In genomic region chr10:47263039-47263438, GRCm38 (mm10) we compare ENCODE assay signal across 28 mouse cellular contexts.
DNase-seq lines count a peak whose midpoint lies in the region; ATAC-seq and TF ChIP-seq lines count a peak whose summit lies in the region.
"Had no signal": no experiment of that assay in that cellular context is flagged by ENCODE, and none has a peak within 500 bp of the region (broad histone marks: within the 10 kb centered on the region; RNA-seq: fewer than 3 reads in every experiment).

No protein-coding gene starts in this region.

- H3K9me3 ChIP-seq in forebrain, embryonic 12.5 days: no peaks in the 10 kb centered on the region
- H3K9me3 ChIP-seq in forebrain, embryonic 10.5 days: no peaks in the 10 kb centered on the region
- no peaks in the 10 kb centered on the region for H3K9me3 ChIP-seq in forebrain, embryonic 15.5 days
- no peaks in the 10 kb centered on the region for H3K9me3 ChIP-seq in hindbrain, embryonic 16.5 days (ENCODE audit: control insufficient read depth, low read length)
- H3K9me3 ChIP-seq: embryonic facial prominence, embryonic 10.5 days; embryonic facial prominence, embryonic 13.5 days; G1E; heart, embryonic 12.5 days; heart, embryonic 15.5 days had no signal

- DNase-seq in forebrain, embryonic 10.5 days (ENCODE audit: extremely low spot score, low spot score): no peak
- DNase-seq in brain, embryonic 14.5 days (ENCODE audit: low read depth): peak; percentile 84
- no peak for DNase-seq in adrenal gland, adult 8-10 months
- DNase-seq: adrenal gland, postnatal 14 days; B cell, adult 2 months; cerebellum, adult 11 months; cerebellum, adult 2 months; cerebellum, adult 9-11 months; cerebellum, postnatal 25 days; gastrocnemius, postnatal 25 days; heart, adult 18-20 months; heart, postnatal 10 days; heart, postnatal 4 days; kidney, adult 2 months had no signal

- no peak for TF ChIP-seq CTCF in brain, embryonic 14.5 days (IDR thresholded peaks at IDR 0.05; ENCODE audit: borderline replicate concordance, extremely low read depth, insufficient read depth, insufficient read length)

- H3K4me2 ChIP-seq in forebrain, embryonic 12.5 days: no peak overlapping the region
- no peak overlapping the region for H3K4me2 ChIP-seq in forebrain, embryonic 15.5 days (replicated peaks)
- H3K4me2 ChIP-seq in hindbrain, embryonic 16.5 days (ENCODE audit: low read length): no peak overlapping the region
- H3K4me2 ChIP-seq: embryonic facial prominence, embryonic 13.5 days; heart, embryonic 12.5 days; heart, embryonic 15.5 days; hindbrain, embryonic 14.5 days had no signal

- no peaks in the 10 kb centered on the region for H3K27me3 ChIP-seq in forebrain, embryonic 12.5 days
- no peaks in the 10 kb centered on the region for H3K27me3 ChIP-seq in forebrain, embryonic 10.5 days (ENCODE audit: poor library complexity, severe bottlenecking)
- H3K27me3 ChIP-seq in forebrain, embryonic 15.5 days: no peaks in the 10 kb centered on the region
- H3K27me3 ChIP-seq in hindbrain, embryonic 16.5 days (replicated peaks; ENCODE audit: control insufficient read depth, insufficient read depth, low read length): no peaks in the 10 kb centered on the region
- H3K27me3 ChIP-seq: CH12.LX; embryonic facial prominence, embryonic 13.5 days; heart, embryonic 12.5 days; heart, embryonic 15.5 days; Patski had no signal

- H3K9ac ChIP-seq in forebrain, embryonic 12.5 days: no peak overlapping the region
- no peak overlapping the region for H3K9ac ChIP-seq in forebrain, embryonic 15.5 days (replicated peaks)
- H3K9ac ChIP-seq in hindbrain, embryonic 16.5 days (ENCODE audit: low read depth, low read length): no peak overlapping the region
- H3K9ac ChIP-seq: embryonic facial prominence, embryonic 13.5 days; heart, embryonic 12.5 days; heart, embryonic 15.5 days; hindbrain, embryonic 14.5 days had no signal

- no peak overlapping the region for H3K4me3 ChIP-seq in forebrain, embryonic 12.5 days (replicated peaks)
- H3K4me3 ChIP-seq in forebrain, embryonic 10.5 days: no peak overlapping the region
- no peak overlapping the region for H3K4me3 ChIP-seq in forebrain, embryonic 15.5 days
- no peak overlapping the region for H3K4me3 ChIP-seq in hindbrain, embryonic 16.5 days (ENCODE audit: low read length)
- H3K4me3 ChIP-seq: embryonic facial prominence, embryonic 10.5 days; embryonic facial prominence, embryonic 13.5 days; erythroblast, embryonic 14.5 days; heart, embryonic 12.5 days; heart, embryonic 15.5 days had no signal

- no peak for TF ChIP-seq POLR2A in brain, embryonic 14.5 days (IDR thresholded peaks at IDR 0.05; ENCODE audit: borderline replicate concordance, extremely low read depth, insufficient read depth, insufficient read length, poor library complexity, severe bottlenecking)

- no peaks in the 10 kb centered on the region for H3K36me3 ChIP-seq in forebrain, embryonic 12.5 days (replicated peaks)
- H3K36me3 ChIP-seq in forebrain, embryonic 10.5 days (replicated peaks): no peaks in the 10 kb centered on the region
- H3K36me3 ChIP-seq in forebrain, embryonic 15.5 days: no peaks in the 10 kb centered on the region
- no peaks in the 10 kb centered on the region for H3K36me3 ChIP-seq in hindbrain, embryonic 16.5 days (ENCODE audit: control insufficient read depth, insufficient read depth, low read length)
- H3K36me3 ChIP-seq: embryonic facial prominence, embryonic 10.5 days; embryonic facial prominence, embryonic 13.5 days; G1E; heart, embryonic 12.5 days; heart, embryonic 15.5 days had no signal

- H3K27ac ChIP-seq in forebrain, embryonic 12.5 days: no peak overlapping the region
- no peak overlapping the region for H3K27ac ChIP-seq in forebrain, embryonic 10.5 days
- H3K27ac ChIP-seq in forebrain, embryonic 15.5 days (replicated peaks): no peak overlapping the region
- H3K27ac ChIP-seq in hindbrain, embryonic 16.5 days (ENCODE audit: low read depth, low read length): no peak overlapping the region
- H3K27ac ChIP-seq: embryonic facial prominence, embryonic 10.5 days; embryonic facial prominence, embryonic 13.5 days; heart, embryonic 15.5 days; hindbrain, embryonic 14.5 days had no signal

- WGBS in forebrain, embryonic 12.5 days: 78% methylated on average over 3 of the region's 3 CpGs
- WGBS in forebrain, embryonic 10.5 days: 88% methylated on average over 3 of the region's 3 CpGs
- 53% methylated on average over 3 of the region's 3 CpGs for WGBS in forebrain, embryonic 15.5 days
- 64% methylated on average over 3 of the region's 3 CpGs for WGBS in hindbrain, embryonic 16.5 days

- ATAC-seq in forebrain, embryonic 12.5 days (ENCODE audit: low FRiP score): peak; percentile 30; the same call in 1 of the 2 replicates
- peak; percentile 78 for ATAC-seq in forebrain, embryonic 15.5 days (replicated peaks)
- no peak for ATAC-seq in megakaryocyte, adult 5-6 weeks (ENCODE audit: poor library complexity, severe bottlenecking)
- no peak for ATAC-seq in hindbrain, embryonic 16.5 days
- ATAC-seq: intestine, postnatal 0 days; Patski had no signal

- no peaks in the 10 kb centered on the region for H3K4me1 ChIP-seq in forebrain, embryonic 12.5 days
- no peaks in the 10 kb centered on the region for H3K4me1 ChIP-seq in forebrain, embryonic 10.5 days
- H3K4me1 ChIP-seq in forebrain, embryonic 15.5 days: no peaks in the 10 kb centered on the region
- H3K4me1 ChIP-seq in hindbrain, embryonic 16.5 days (ENCODE audit: control insufficient read depth, insufficient read depth, low read depth, low read length): no peaks in the 10 kb centered on the region
- H3K4me1 ChIP-seq: embryonic facial prominence, embryonic 10.5 days; embryonic facial prominence, embryonic 13.5 days; heart, embryonic 12.5 days; heart, embryonic 15.5 days had no signal

Comparison
In these comparisons a context has a peak if more than half of its experiments do, and no peak if none do; other contexts are left out.
1. ATAC-seq: peak in forebrain, embryonic 12.5 days (single experiment) and forebrain, embryonic 15.5 days (single experiment); none in megakaryocyte, adult 5-6 weeks (single experiment) and hindbrain, embryonic 16.5 days (single experiment).